Mouse (Mus musculus) forebrain, embryonic 12.5 days (tissue): ENCODE measurements around the gene Polr2i. TPM values are rescaled to one million over a fixed set of nuclear protein-coding genes. Genes with fewer than 3 reads are reported as not detected.
"Not testable (repeated sequence)": the region's sequence is repeated elsewhere in the genome, so short reads cannot be mapped to it uniquely, and the experiment has no call there.

ENCODE experiments used
- ATAC-seq: fragments of 200-750 bp; cut with Nextera tagmentation; 2 replicates; pipeline ENCODE4 v1.8.0; 2017; ENCODE audit warnings: moderate TSS enrichment; ENCODE audit not compliant: low FRiP score
- H3K27ac ChIP-seq: fragments of 300-500 bp; sonication (generic); 2 replicates; pipeline ENCODE4 v1.5.1; 2016; ENCODE audit warnings: mild to moderate bottlenecking
- H3K27me3 ChIP-seq: fragments of 300-500 bp; sonication (generic); 2 replicates; pipeline ENCODE4 v1.6.1; 2016; ENCODE audit warnings: mild to moderate bottlenecking
- H3K36me3 ChIP-seq: fragments of 300-500 bp; sonication (generic); replicated peaks from 2 replicates; pipeline ENCODE4 v1.6.1; 2016; ENCODE audit warnings: mild to moderate bottlenecking
- H3K4me1 ChIP-seq: fragments of 300-500 bp; sonication (generic); 2 replicates; pipeline ENCODE4 v1.6.1; 2016
- H3K4me2 ChIP-seq: fragments of 300-500 bp; sonication (generic); 2 replicates; pipeline ENCODE4 v1.6.1; 2016; ENCODE audit warnings: mild to moderate bottlenecking, moderate library complexity
- H3K4me3 ChIP-seq: fragments of 300-500 bp; sonication (generic); replicated peaks from 2 replicates; pipeline ENCODE4 v1.5.1; 2016; ENCODE audit warnings: mild to moderate bottlenecking
- H3K9ac ChIP-seq: fragments of 300-500 bp; sonication (generic); 2 replicates; pipeline ENCODE4 v1.6.1; 2016; ENCODE audit warnings: mild to moderate bottlenecking
- H3K9me3 ChIP-seq: fragments of 300-500 bp; sonication (generic); 2 replicates; pipeline ENCODE4 v1.6.1; 2016
- WGBS: fragments of 180-500 bp; shearing (Covaris S2); methylation state at CpG from one replicate; pipeline ENCODE4 v1.1.7; 2016; 5-methylcytosine and 5-hydroxymethylcytosine counted together
- polyA plus RNA-seq: library from polyadenylated mRNA; unstranded; fragments of >200 nt; fragmentation: Nextera tagmentation; extraction: Ambion mirVana; gene quantifications from 2 replicates; pipeline ENCODE4 v1.2.1, GENCODE M21; 2016

The Polr2i gene
- polyA plus RNA-seq, 1 experiment from 2014 or later = 164 TPM

GRCm38 (mm10) chr7:30195461-30195860, 36.3 kb upstream of the Polr2i start:
- peak overlapping the region; percentile 81 for H3K4me2 ChIP-seq
- H3K27me3 ChIP-seq = no peaks in the 10 kb centered on the region
- H3K4me1 ChIP-seq = peaks cover 21% of the 10 kb centered on the region
- H3K4me3 ChIP-seq = no peak overlapping the region
- no peak for ATAC-seq
- 72% methylated on average over 6 of the region's 6 CpGs for WGBS
- no peak overlapping the region for H3K27ac ChIP-seq
- peaks cover 18% of the 10 kb centered on the region for H3K36me3 ChIP-seq
- H3K9ac ChIP-seq = peak overlapping the region; percentile 74; the same call in 1 of the 2 replicates
- no peaks in the 10 kb centered on the region for H3K9me3 ChIP-seq

- no peak for ATAC-seq
- Histone ChIP-seq H3K4me2 (no peak overlapping the region), H3K27me3 (no peaks in the 10 kb centered on the region), H3K9me3 (no peaks in the 10 kb centered on the region), H3K4me1 (peaks cover 21% of the 10 kb centered on the region), H3K27ac (no peak overlapping the region), H3K9ac (no peak overlapping the region), H3K4me3 (no peak overlapping the region), H3K36me3 (peaks cover 12% of the 10 kb centered on the region)
- 86% methylated on average over 6 of the region's 6 CpGs for WGBS
These were observed 35.6 kb upstream of the Polr2i start for GRCm38 (mm10) chr7:30196171-30196570.

- Histone ChIP-seq H3K36me3 (no peaks in the 10 kb centered on the region), H3K27me3 (0 out of 2 replicates have a peak, but pooled peaks cover 3% of the 10 kb centered on the region), H3K4me2 (no peak overlapping the region), H3K9ac (no peak overlapping the region), H3K4me1 (peaks cover 19% of the 10 kb centered on the region), H3K27ac (no peak overlapping the region), H3K9me3 (no peaks in the 10 kb centered on the region), H3K4me3 (no peak overlapping the region)
- WGBS = 83% methylated on average over 5 of the region's 5 CpGs
- ATAC-seq = no peak
These were observed 34.1 kb upstream of the Polr2i start for GRCm38 (mm10) chr7:30197592-30198129.

- Histone ChIP-seq H3K9ac (no peak within 1 kb of the TSS), H3K4me3 (peak within 1 kb of the TSS; percentile 12; the same call in 1 of the 2 replicates), H3K36me3 (no peaks in the 10 kb centered on the region), H3K27me3 (0 out of 2 replicates have a peak, but pooled peaks cover 3% of the 10 kb centered on the region), H3K27ac (no peak within 1 kb of the TSS), H3K9me3 (no peaks in the 10 kb centered on the region), H3K4me2 (peak within 1 kb of the TSS; percentile 20), H3K4me1 (peaks cover 11% of the 10 kb centered on the region)
- WGBS = 6% methylated on average over 8 of the region's 8 CpGs
- ATAC-seq = no peak
These were observed 33.2 kb upstream of the Polr2i start, which contains the start of gene Capns1 for GRCm38 (mm10) chr7:30198481-30198971. Capns1 (minus strand) TSS chr7:30198811.

- no peak for ATAC-seq
These were observed 32.1 kb upstream of the Polr2i start for GRCm38 (mm10) chr7:30199498-30200139.

GRCm38 (mm10) chr7:30200200-30200599, 31.5 kb upstream of the Polr2i start:
- WGBS = 80% methylated on average over 5 of the region's 5 CpGs

More at GRCm38 (mm10) chr7:30199498-30200139, 32.1 kb upstream of the Polr2i start:
- WGBS = 81% methylated on average over 18 of the region's 18 CpGs
- H3K27me3 ChIP-seq = 0 out of 2 replicates have a peak, but pooled peaks cover 3% of the 10 kb centered on the region
- H3K4me1 ChIP-seq = peaks cover 8% of the 10 kb centered on the region
- H3K9ac ChIP-seq = no peak overlapping the region
- H3K36me3 ChIP-seq = no peaks in the 10 kb centered on the region
- no peak overlapping the region for H3K4me2 ChIP-seq
- no peaks in the 10 kb centered on the region for H3K9me3 ChIP-seq
- no peak overlapping the region for H3K4me3 ChIP-seq
- no peak overlapping the region for H3K27ac ChIP-seq

GRCm38 (mm10) chr7:30200661-30201060, 31.1 kb upstream of the Polr2i start:
- not testable (repeated sequence) for H3K4me2 ChIP-seq, H3K9me3 ChIP-seq, H3K36me3 ChIP-seq, ATAC-seq, H3K4me3 ChIP-seq, H3K27me3 ChIP-seq, H3K27ac ChIP-seq, H3K9ac ChIP-seq, H3K4me1 ChIP-seq
- WGBS = 86% methylated on average over 5 of the region's 5 CpGs

More at GRCm38 (mm10) chr7:30200200-30200599, 31.5 kb upstream of the Polr2i start:
- no peak overlapping the region for H3K27ac ChIP-seq
- ATAC-seq = no peak
- H3K4me3 ChIP-seq = no peak overlapping the region
- 0 out of 2 replicates have a peak, but pooled peaks cover 3% of the 10 kb centered on the region for H3K27me3 ChIP-seq
- no peaks in the 10 kb centered on the region for H3K36me3 ChIP-seq
- no peak overlapping the region for H3K9ac ChIP-seq
- H3K4me1 ChIP-seq = peaks cover 5% of the 10 kb centered on the region
- no peak overlapping the region for H3K4me2 ChIP-seq
- H3K9me3 ChIP-seq = no peaks in the 10 kb centered on the region

- H3K4me3 ChIP-seq = no peak overlapping the region
- no peaks in the 10 kb centered on the region for H3K9me3 ChIP-seq
- no peak overlapping the region for H3K27ac ChIP-seq
- H3K9ac ChIP-seq = no peak overlapping the region
- H3K36me3 ChIP-seq = no peaks in the 10 kb centered on the region
- 0 out of 2 replicates have a peak, but pooled peaks cover 3% of the 10 kb centered on the region for H3K27me3 ChIP-seq
- H3K4me2 ChIP-seq = no peak overlapping the region
- WGBS = 90% methylated on average over 11 of the region's 11 CpGs
- no peak for ATAC-seq
- H3K4me1 ChIP-seq = peaks cover 3% of the 10 kb centered on the region; the same call in 1 of the 2 replicates
These were observed 28.7 kb upstream of the Polr2i start for GRCm38 (mm10) chr7:30202895-30203690.

- Histone ChIP-seq H3K9ac (no peak overlapping the region), H3K27ac (no peak overlapping the region), H3K4me2 (no peak overlapping the region), H3K36me3 (no peaks in the 10 kb centered on the region), H3K27me3 (0 out of 2 replicates have a peak, but pooled peaks cover 3% of the 10 kb centered on the region), H3K4me3 (no peak overlapping the region), H3K4me1 (no peaks in the 10 kb centered on the region; the same call in 1 of the 2 replicates), H3K9me3 (no peaks in the 10 kb centered on the region)
- ATAC-seq = no peak
- WGBS = 39% methylated on average over 8 of the region's 8 CpGs
These were observed 27.4 kb upstream of the Polr2i start for GRCm38 (mm10) chr7:30204380-30204779.

GRCm38 (mm10) chr7:30205383-30205782, 26.4 kb upstream of the Polr2i start:
- no peak overlapping the region for H3K9ac ChIP-seq
- 8% methylated on average over 2 of the region's 2 CpGs for WGBS
- 0 out of 2 replicates have a peak, but pooled peaks cover 3% of the 10 kb centered on the region for H3K27me3 ChIP-seq
- H3K4me3 ChIP-seq = no peak overlapping the region
- H3K36me3 ChIP-seq = no peaks in the 10 kb centered on the region
- no peaks in the 10 kb centered on the region for H3K9me3 ChIP-seq
- ATAC-seq = no peak
- H3K27ac ChIP-seq = no peak overlapping the region
- no peaks in the 10 kb centered on the region; the same call in 1 of the 2 replicates for H3K4me1 ChIP-seq
- no peak overlapping the region for H3K4me2 ChIP-seq

- H3K9ac ChIP-seq, H3K4me1 ChIP-seq, H3K9me3 ChIP-seq, H3K4me3 ChIP-seq, H3K27me3 ChIP-seq, H3K36me3 ChIP-seq, H3K27ac ChIP-seq, ATAC-seq, H3K4me2 ChIP-seq: not testable (repeated sequence)
- WGBS = 64% methylated on average over 5 of the region's 5 CpGs
These were observed 25.4 kb upstream of the Polr2i start for GRCm38 (mm10) chr7:30206364-30206763.

- Histone ChIP-seq H3K4me2 (no peak overlapping the region), H3K4me1 (no peaks in the 10 kb centered on the region), H3K27ac (no peak overlapping the region), H3K9ac (no peak overlapping the region), H3K9me3 (no peaks in the 10 kb centered on the region), H3K36me3 (no peaks in the 10 kb centered on the region), H3K27me3 (no peaks in the 10 kb centered on the region), H3K4me3 (no peak overlapping the region)
- no peak for ATAC-seq
- 20% methylated on average over 4 of the region's 4 CpGs for WGBS
These were observed 20.7 kb upstream of the Polr2i start for GRCm38 (mm10) chr7:30211025-30211424.
